Mouse (Mus musculus) embryonic stem cell, embryonic (primary cell): Measurements from ENCODE around the gene Pnn.

Experiments used
- CTCF ChIA-PET, 4 experiments: fragments of 300-600 bp in 2 of 4; fragments of 350-600 bp in 2 of 4; sonication (Branson Sonifier 250); formaldehyde crosslinking; loops; one replicate each; lab custom pipeline; 2022; ENCODE audit warnings: inconsistent platforms in 2 of 4; lab: Charles Lee
- POLR2A ChIA-PET, 4 experiments: fragments of 300-600 bp in 2 of 4; fragments of 350-600 bp in 2 of 4; sonication (Branson Sonifier 250); formaldehyde crosslinking; loops; one replicate each; lab custom pipeline; 2022; ENCODE audit warnings: antibody characterized with exemption in 4 of 4, inconsistent platforms in 1 of 4; lab: Charles Lee

The Pnn gene

GRCm38 (mm10) chr12:59060993-59061595 is 5.6 kb upstream of the Pnn start, which contains the start of gene Trappc6b:
Trappc6b (minus strand) TSS chr12:59061472.
- CTCF ChIA-PET: interaction anchor here in 2 of 4 experiments (0.6 to 1.2 kb wide), 2 partner anchors 13 to 99 kb away, joined by 3 to 4 read pairs; no protein-coding TSS in a partner anchor
- POLR2A ChIA-PET: interaction anchor here (0.6 to 20.9 kb wide), 28 partner anchors 9 to 159 kb away, joined by 3 to 307 read pairs (median 4); partner anchors contain the start of genes Fbxo33 (in 2 of the 4), Gemin2 (in 2 of the 4), Sec23a (in 2 of the 4) and Mia2 (in 1 of the 4)

- CTCF ChIA-PET: no interaction called here
- POLR2A ChIA-PET: interaction anchor here in 3 of 4 experiments (0.6 to 20.9 kb wide), 4 partner anchors 23 to 53 kb away, joined by 3 to 307 read pairs (median 50); partner anchors contain the start of genes Gemin2 (in 1 of the 3) and Sec23a (in 1 of the 3)
These were observed 1.8 kb upstream of the Pnn start for GRCm38 (mm10) chr12:59064837-59065236.

- POLR2A ChIA-PET: interaction anchor here (1.1 to 20.9 kb wide), 24 partner anchors 10 to 1836 kb away, joined by 3 to 307 read pairs (median 14); partner anchors contain the start of genes Gemin2 (in 2 of the 4), Fbxo33 (in 1 of the 4), Mipol1 (in 1 of the 4) and Prps1l3 (in 1 of the 4)
- CTCF ChIA-PET: interaction anchor here in 2 of 4 experiments (1.3 kb wide), 2 partner anchors 66 to 154 kb away, joined by 3 read pairs; partner anchors contain the start of gene Fbxo33 (in 1 of the 2)
These were observed 908 bp upstream of the Pnn start for GRCm38 (mm10) chr12:59065776-59066175.

GRCm38 (mm10) chr12:59067095-59067494 is 411 bp downstream of the Pnn start:
- ChIA-PET POLR2A (interaction anchor here (0.5 to 20.9 kb wide), 77 partner anchors 9 to 1837 kb away, joined by 3 to 307 read pairs (median 5); partner anchors contain the start of genes Fbxo33 (in 4 of the 4), Gemin2 (in 3 of the 4), Mia2 (in 1 of the 4) and Mipol1 (in 1 of the 4)), CTCF (interaction anchor here in 2 of 4 experiments (0.5 to 1.3 kb wide), 10 partner anchors 9 to 153 kb away, joined by 3 to 4 read pairs (median 3); partner anchors contain the start of genes Fbxo33 (in 1 of the 2) and Mia2 (in 1 of the 2))

GRCm38 (mm10) chr12:59068791-59069190 is 2.1 kb downstream of the Pnn start:
- ChIA-PET POLR2A (interaction anchor here in 2 of 4 experiments (1.5 to 20.9 kb wide), 5 partner anchors 11 to 57 kb away, joined by 3 to 307 read pairs (median 13); partner anchors contain the start of genes Gemin2 (in 2 of the 2) and Sec23a (in 1 of the 2)), CTCF (no interaction called here)

- ChIA-PET CTCF (no interaction called here), POLR2A (interaction anchor here in 3 of 4 experiments (0.6 to 1.8 kb wide), 7 partner anchors 12 to 1617 kb away, joined by 3 to 7 read pairs (median 4); partner anchors contain the start of gene Gemin2 (in 1 of the 3))
These were observed 5.6 kb downstream of the Pnn start for GRCm38 (mm10) chr12:59072286-59072685.

- CTCF ChIA-PET: no interaction called here
- POLR2A ChIA-PET: interaction anchor here in 2 of 4 experiments (0.9 to 2.2 kb wide), 6 partner anchors 10 to 146 kb away, joined by 3 to 13 read pairs (median 3); no protein-coding TSS in a partner anchor
These were observed 7.4 kb downstream of the Pnn start for GRCm38 (mm10) chr12:59074052-59074451.

DNA sequence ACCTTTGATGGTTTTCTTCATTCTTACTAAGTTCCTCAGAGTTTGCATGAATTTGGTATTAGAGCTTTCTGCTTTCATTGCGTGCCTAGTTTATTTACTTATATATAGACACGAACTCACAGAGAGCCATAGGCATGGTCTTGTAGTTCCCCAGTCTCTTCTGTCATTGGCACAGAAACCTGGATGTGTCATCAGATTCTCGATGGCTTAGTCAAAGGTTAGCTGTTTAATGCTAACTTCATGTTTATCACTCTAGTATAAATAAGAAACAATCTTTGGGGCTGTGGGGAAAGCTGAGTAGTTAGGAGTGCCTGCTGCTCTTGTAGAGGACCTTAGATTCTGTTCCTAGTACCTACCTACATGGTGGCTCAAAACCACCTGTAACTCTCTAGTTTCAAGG is 10.3 kb downstream of the Pnn start:
- POLR2A ChIA-PET: interaction anchor here in 3 of 4 experiments (0.6 to 5.1 kb wide), 9 partner anchors 8 to 143 kb away, joined by 3 to 30 read pairs (median 4); partner anchors contain the start of genes Pnn (in 3 of the 3) and Fbxo33 (in 1 of the 3)
- CTCF ChIA-PET: interaction anchor here in 1 of 4 experiments (0.9 kb wide), 1 partner anchor 10 kb away, joined by 4 read pairs; the partner anchor contains the start of gene Pnn

GRCm38 (mm10) chr12:59077883-59078282 is 11.2 kb downstream of the Pnn start:
- ChIA-PET CTCF (no interaction called here), POLR2A (interaction anchor here in 3 of 4 experiments (1.3 to 5.1 kb wide), 4 partner anchors 11 to 38 kb away, joined by 3 to 30 read pairs (median 18); partner anchors contain the start of gene Pnn (in 2 of the 3))

- ChIA-PET POLR2A (interaction anchor here in 2 of 4 experiments (0.9 to 1.6 kb wide), 6 partner anchors 11 to 52 kb away, joined by 3 to 11 read pairs (median 4); partner anchors contain the start of gene Pnn (in 2 of the 2)), CTCF (no interaction called here)
These were observed 13.8 kb downstream of the Pnn start for GRCm38 (mm10) chr12:59080461-59080860.

GRCm38 (mm10) chr12:59084446-59084845 is 17.8 kb downstream of the Pnn start:
- CTCF ChIA-PET: interaction anchor here in 2 of 4 experiments (0.6 kb wide), 2 partner anchors 114 to 485 kb away, joined by 3 to 7 read pairs; no protein-coding TSS in a partner anchor
- POLR2A ChIA-PET: interaction anchor here in 3 of 4 experiments (0.5 to 1.6 kb wide), 14 partner anchors 8 to 135 kb away, joined by 3 to 8 read pairs (median 3); partner anchors contain the start of genes Pnn (in 2 of the 3) and Fbxo33 (in 1 of the 3)

GRCm38 (mm10) chr12:59086171-59086570 is 19.5 kb downstream of the Pnn start:
- POLR2A ChIA-PET: no interaction called here

DNA sequence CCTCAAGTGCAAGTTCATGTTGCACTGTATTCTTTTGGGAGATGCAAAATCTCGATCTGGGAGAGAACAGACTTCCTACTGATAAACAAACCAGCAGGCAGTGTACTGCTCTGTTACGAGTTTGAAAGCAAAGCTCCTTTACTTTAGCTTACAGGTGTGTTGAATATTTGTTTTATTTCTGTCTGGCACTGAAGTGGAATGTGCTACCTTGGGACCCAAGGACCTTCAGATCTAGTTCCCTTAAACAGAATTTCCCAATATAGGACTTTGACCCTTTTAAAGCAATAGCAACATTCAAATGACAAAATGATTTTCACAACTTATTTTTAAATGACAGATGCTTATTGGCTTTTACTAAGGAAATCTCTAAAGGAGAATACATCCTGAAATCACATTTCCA is 26.9 kb downstream of the Pnn start:
- CTCF ChIA-PET: interaction anchor here in 1 of 4 experiments (0.8 kb wide), 1 partner anchor 24 kb away, joined by 3 read pairs; no protein-coding TSS in a partner anchor
- POLR2A ChIA-PET: interaction anchor here in 1 of 4 experiments (0.7 kb wide), 1 partner anchor 1036 kb away, joined by 4 read pairs; no protein-coding TSS in a partner anchor

More at GRCm38 (mm10) chr12:59086171-59086570, 19.5 kb downstream of the Pnn start:
- CTCF ChIA-PET: no interaction called here

GRCm38 (mm10) chr12:59095104-59096025 is 28.7 kb downstream of the Pnn start, which contains the start of gene Mia2:
Mia2 (plus strand) TSS chr12:59095799.
- POLR2A ChIA-PET: interaction anchor here in 3 of 4 experiments (0.5 to 1.4 kb wide), 11 partner anchors 8 to 124 kb away, joined by 3 to 7 read pairs (median 3); partner anchors contain the start of genes Pnn (in 2 of the 3) and Fbxo33 (in 1 of the 3)
- CTCF ChIA-PET: interaction anchor here in 2 of 4 experiments (0.6 to 1.1 kb wide), 2 partner anchors 29 to 149 kb away, joined by 3 read pairs; partner anchors contain the start of gene Pnn (in 1 of the 2)

GRCm38 (mm10) chr12:59104771-59105170 is 38.1 kb downstream of the Pnn start:
- ChIA-PET POLR2A (interaction anchor here in 2 of 4 experiments (0.9 to 1.0 kb wide), 2 partner anchors 38 to 64 kb away, joined by 3 read pairs; partner anchors contain the start of gene Pnn (in 1 of the 2)), CTCF (no interaction called here)

GRCm38 (mm10) chr12:59105914-59106313 is 39.2 kb downstream of the Pnn start:
- ChIA-PET CTCF (no interaction called here), POLR2A (interaction anchor here in 1 of 4 experiments (1.5 kb wide), 1 partner anchor 21 kb away, joined by 3 read pairs; no protein-coding TSS in a partner anchor)

DNA sequence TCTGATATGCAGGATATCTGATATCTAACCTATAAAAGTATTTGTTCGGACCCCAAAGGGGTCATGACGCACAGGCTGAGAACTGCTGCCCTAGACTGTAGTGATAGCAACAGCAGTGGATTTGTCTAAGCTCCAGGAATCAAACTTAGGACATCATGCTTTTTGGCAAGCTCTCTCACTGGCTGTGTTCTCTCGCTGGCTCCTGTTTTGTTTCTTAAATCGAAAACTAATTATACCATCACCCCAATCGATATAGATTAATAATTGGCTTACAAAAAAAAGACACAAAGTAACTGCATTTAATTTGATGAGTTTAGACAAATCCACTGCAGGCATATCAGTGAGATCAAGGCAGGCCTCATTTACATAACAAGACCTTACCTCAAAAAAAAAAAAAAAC is 39.8 kb downstream of the Pnn start:
- CTCF ChIA-PET: no interaction called here
- POLR2A ChIA-PET: interaction anchor here in 1 of 4 experiments (1.3 to 1.6 kb wide), 3 partner anchors 20 to 66 kb away, joined by 3 to 7 read pairs (median 5); no protein-coding TSS in a partner anchor
